8 mouse cellular contexts compared by ENCODE assay signal in genomic region chr16:88112551-88113138, GRCm38 (mm10).
DNase-seq lines count a peak whose midpoint lies in the region; ATAC-seq and TF ChIP-seq lines count a peak whose summit lies in the region.
"Had no signal": no experiment of that assay in that cellular context is flagged by ENCODE, and none has a peak within 500 bp of the region (broad histone marks: within the 10 kb centered on the region; RNA-seq: fewer than 3 reads in every experiment).

No protein-coding gene starts in this region.

- WGBS in kidney, embryonic 16.5 days, result 57% methylated on average over 8 of the region's 8 CpGs

- no peaks in the 10 kb centered on the region for H3K27me3 ChIP-seq in kidney, embryonic 16.5 days (ENCODE audit: insufficient read depth, low read length)
- H3K27me3 ChIP-seq: liver, embryonic 13.5 days had no signal

- TF ChIP-seq CTCF in brain, embryonic 14.5 days (IDR thresholded peaks at IDR 0.05; ENCODE audit: borderline replicate concordance, extremely low read depth, insufficient read depth, insufficient read length), result no peak
- TF ChIP-seq CTCF in layer of hippocampus, adult 2 months (conservative IDR thresholded peaks at IDR 0.05), result no peak

- H3K4me2 ChIP-seq in kidney, embryonic 16.5 days (replicated peaks; ENCODE audit: low read depth, low read length), result no peak overlapping the region
- H3K4me2 ChIP-seq: liver, embryonic 13.5 days had no signal

- DNase-seq in kidney, adult 9 months, result peak; percentile 11
- peak; percentile 39 for DNase-seq in adrenal gland, postnatal 14 days
- peak; percentile 89 for DNase-seq in brain, embryonic 14.5 days (ENCODE audit: low read depth)
- DNase-seq in layer of hippocampus, adult 2 months (ENCODE audit: low spot score in 2 of 2), result peak; percentile 31 to 35
- DNase-seq in spleen, postnatal 4 days (ENCODE audit: low spot score in 2 of 2), result no peak
- DNase-seq: liver, embryonic 13.5 days had no signal

- no peaks in the 10 kb centered on the region for H3K9me3 ChIP-seq in kidney, embryonic 16.5 days (ENCODE audit: low read length)
- H3K9me3 ChIP-seq: liver, embryonic 13.5 days had no signal

- H3K27ac ChIP-seq in kidney, embryonic 16.5 days (ENCODE audit: low read length), result no peak overlapping the region
- peak overlapping the region; percentile 14; the same call in 1 of the 2 replicates for H3K27ac ChIP-seq in layer of hippocampus, adult 2 months
- H3K27ac ChIP-seq: liver, embryonic 13.5 days had no signal

- TF ChIP-seq POLR2A in brain, embryonic 14.5 days (IDR thresholded peaks at IDR 0.05; ENCODE audit: borderline replicate concordance, extremely low read depth, insufficient read depth, insufficient read length, poor library complexity, severe bottlenecking), result no peak

- H3K9ac ChIP-seq in kidney, embryonic 16.5 days (replicated peaks; ENCODE audit: low read length), result no peak overlapping the region
- H3K9ac ChIP-seq: liver, embryonic 13.5 days had no signal

- no peaks in the 10 kb centered on the region for H3K4me1 ChIP-seq in kidney, embryonic 16.5 days (ENCODE audit: insufficient read depth, low read length)
- H3K4me1 ChIP-seq: liver, embryonic 13.5 days had no signal

- H3K4me3 ChIP-seq in kidney, embryonic 16.5 days (ENCODE audit: low read length), result no peak overlapping the region
- peak overlapping the region; percentile 2; the same call in 1 of the 2 replicates for H3K4me3 ChIP-seq in layer of hippocampus, adult 2 months
- H3K4me3 ChIP-seq: liver, embryonic 13.5 days had no signal

- H3K36me3 ChIP-seq in kidney, embryonic 16.5 days (ENCODE audit: insufficient read depth, low read length), result no peaks in the 10 kb centered on the region
- H3K36me3 ChIP-seq: liver, embryonic 13.5 days had no signal

- no peak for ATAC-seq in kidney, embryonic 16.5 days (ENCODE audit: low FRiP score, low TSS enrichment)
- no peak for ATAC-seq in erythroid progenitor cell, adult 5-6 weeks (replicated peaks; ENCODE audit: low FRiP score, poor library complexity, severe bottlenecking)

Comparison
In these comparisons a context has a peak if more than half of its experiments do, and no peak if none do; other contexts are left out.
1. DNase-seq: peak in kidney, adult 9 months (single experiment), adrenal gland, postnatal 14 days (single experiment), brain, embryonic 14.5 days (single experiment) and layer of hippocampus, adult 2 months (2 of 2); none in spleen, postnatal 4 days (0 of 2).